Mouse (Mus musculus) cerebellum, postnatal 14 days (tissue): ENCODE data around the gene Tmem135.

Source experiments
- DNase-seq, 2 experiments: peaks; one replicate each; pipeline ENCODE4 v3.0.0; 2021; ENCODE audit warnings: mixed read lengths in 2 of 2

The Tmem135 gene

GRCm38 (mm10) chr7:89242565-89242964 lies 161.5 kb downstream of the Tmem135 start:
- no peak for DNase-seq

DNA sequence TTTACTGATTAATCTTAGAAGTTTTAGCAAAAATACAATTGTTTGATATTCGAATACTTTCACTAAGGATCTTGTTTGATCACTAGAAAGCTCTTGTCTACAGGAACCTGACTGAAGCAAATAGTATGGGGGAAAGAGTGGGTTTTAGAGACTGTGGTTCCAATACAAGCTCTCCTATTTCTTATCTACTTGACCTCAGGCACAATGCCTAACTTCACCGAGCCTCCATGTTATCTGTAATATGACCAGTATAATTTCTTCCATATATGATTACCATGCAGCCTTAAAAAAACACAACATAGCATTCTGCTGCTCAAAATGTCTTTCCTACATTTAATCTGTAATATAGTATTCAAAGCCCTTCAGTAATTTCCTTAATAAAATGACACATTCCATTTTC lies 161.9 kb downstream of the Tmem135 start:
- DNase-seq = no peak

DNA sequence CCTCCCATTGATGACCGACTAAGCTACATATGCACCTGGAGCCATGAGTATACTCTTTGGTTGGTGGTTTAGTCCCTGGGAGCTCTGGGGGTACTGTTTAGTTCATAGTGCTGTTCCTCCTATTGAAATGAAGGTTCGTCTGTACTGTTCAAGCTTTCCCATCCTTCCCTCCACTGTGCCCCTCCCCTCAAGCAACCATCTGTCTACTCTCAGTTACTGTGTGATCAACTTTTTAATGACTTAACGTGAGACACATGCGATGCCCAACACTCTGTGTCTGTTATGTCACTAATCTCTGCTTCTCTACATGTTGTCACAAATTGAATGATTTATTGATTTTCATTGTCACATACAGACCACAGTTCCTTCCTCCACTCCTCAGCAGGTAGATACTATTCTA lies 164.4 kb downstream of the Tmem135 start:
- no peak for DNase-seq

GRCm38 (mm10) chr7:89236592-89236991 lies 167.4 kb downstream of the Tmem135 start:
- DNase-seq = no peak

GRCm38 (mm10) chr7:89235974-89236507 lies 168.0 kb downstream of the Tmem135 start:
- DNase-seq = no peak

GRCm38 (mm10) chr7:89232499-89233145 lies 171.4 kb downstream of the Tmem135 start:
- peak; percentile 71 to 80 for DNase-seq

DNA sequence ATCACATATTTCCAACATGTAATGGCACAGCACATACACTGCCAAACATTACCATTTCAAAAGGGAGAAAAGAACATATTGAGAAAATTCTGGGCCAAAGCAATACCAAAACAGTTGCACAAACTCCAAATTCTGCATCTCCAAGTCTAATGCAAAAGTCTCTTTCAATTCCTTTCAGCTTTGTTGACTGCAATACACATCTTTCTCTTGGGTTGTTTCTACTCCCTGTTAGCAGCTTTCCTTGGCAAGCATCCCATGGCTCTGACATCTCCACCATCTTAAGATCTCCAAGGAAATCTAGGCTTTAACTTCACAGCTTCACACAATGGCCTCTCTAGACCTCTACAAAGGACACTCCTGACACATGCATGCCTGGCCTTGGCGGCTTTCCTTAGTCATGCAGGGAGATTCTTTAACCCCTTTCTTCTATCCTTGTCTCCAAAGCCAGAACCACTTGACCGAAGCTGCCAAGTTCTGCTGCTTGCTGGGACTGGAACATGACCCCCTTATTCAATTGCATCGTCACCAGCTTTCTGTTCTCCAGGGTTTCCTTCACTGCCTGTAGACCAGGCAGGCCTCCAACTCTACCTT lies 172.7 kb downstream of the Tmem135 start:
- peak; percentile 35 to 44 for DNase-seq

GRCm38 (mm10) chr7:89222609-89223008 lies 181.4 kb downstream of the Tmem135 start:
- DNase-seq = no peak

DNA sequence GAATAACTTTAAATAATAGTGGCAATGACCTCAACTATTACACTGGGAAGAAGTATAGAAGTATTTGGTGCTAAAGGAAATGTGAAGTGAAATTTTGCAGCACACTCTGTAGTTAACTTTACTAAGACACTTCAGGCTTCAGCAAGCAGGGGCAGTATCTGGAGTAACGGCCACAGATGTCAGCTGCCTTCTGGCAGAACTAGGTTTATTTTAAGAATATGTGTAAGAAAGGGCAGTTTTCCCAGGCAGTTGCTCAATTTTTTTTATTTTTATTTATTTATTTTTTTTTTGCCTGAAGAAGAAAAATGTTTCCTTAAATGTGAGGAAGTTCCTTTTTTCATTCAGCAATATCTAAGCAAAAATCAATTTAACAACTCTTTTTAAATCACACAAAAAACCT lies 187.4 kb downstream of the Tmem135 start:
- DNase-seq = no peak

- no peak for DNase-seq
Observed at GRCm38 (mm10) chr7:89216118-89216517, 187.9 kb downstream of the Tmem135 start.

- no peak for DNase-seq
Observed at GRCm38 (mm10) chr7:89215714-89216113, 188.3 kb downstream of the Tmem135 start.

GRCm38 (mm10) chr7:89210506-89210905 lies 193.5 kb downstream of the Tmem135 start:
- DNase-seq = no peak

GRCm38 (mm10) chr7:89206165-89206564 lies 197.9 kb downstream of the Tmem135 start:
- no peak for DNase-seq

DNA sequence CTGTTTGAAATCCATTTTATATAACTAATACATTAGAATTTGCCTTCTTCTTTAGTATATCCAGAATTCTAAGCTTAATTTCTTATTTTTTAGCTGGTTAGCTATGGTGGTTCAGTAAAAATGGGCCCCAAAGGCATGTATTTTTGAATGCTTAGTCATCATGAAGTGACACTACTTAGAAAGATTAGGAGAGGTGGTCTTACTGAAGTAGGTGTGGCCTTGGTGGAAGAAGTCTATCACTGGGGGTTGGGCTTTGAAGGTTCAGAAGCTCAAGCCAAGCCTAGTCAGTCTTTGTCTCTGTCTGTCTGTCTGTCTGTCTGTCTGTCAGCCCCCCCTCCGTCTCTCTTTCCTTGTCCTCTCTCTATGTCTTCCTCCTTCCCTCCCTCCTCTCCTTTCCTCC lies 198.6 kb downstream of the Tmem135 start:
- no peak for DNase-seq

GRCm38 (mm10) chr7:89203144-89203543 lies 200.9 kb downstream of the Tmem135 start:
- no peak for DNase-seq

- no peak for DNase-seq
Observed at GRCm38 (mm10) chr7:89201954-89202353, 202.1 kb downstream of the Tmem135 start.

DNA sequence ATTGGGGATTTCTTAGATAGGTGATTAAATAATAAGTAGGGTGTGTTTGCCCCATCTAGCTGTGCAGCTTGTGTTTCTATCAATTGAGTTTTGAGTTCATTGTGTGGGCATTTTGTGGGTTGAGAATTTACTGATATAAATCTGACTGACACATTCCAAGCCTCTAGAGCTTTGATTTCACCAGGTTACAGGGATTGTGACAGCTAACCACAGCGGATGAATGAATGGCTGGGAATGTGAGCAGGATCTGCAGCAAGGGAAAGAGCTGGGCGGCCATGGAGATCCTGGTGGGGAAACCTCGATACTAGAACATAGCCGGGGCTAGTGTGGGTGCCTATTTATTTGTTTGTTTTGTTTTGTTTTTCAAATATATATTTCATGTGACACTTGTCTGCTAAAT lies 205.5 kb downstream of the Tmem135 start:
- DNase-seq = no peak

DNA sequence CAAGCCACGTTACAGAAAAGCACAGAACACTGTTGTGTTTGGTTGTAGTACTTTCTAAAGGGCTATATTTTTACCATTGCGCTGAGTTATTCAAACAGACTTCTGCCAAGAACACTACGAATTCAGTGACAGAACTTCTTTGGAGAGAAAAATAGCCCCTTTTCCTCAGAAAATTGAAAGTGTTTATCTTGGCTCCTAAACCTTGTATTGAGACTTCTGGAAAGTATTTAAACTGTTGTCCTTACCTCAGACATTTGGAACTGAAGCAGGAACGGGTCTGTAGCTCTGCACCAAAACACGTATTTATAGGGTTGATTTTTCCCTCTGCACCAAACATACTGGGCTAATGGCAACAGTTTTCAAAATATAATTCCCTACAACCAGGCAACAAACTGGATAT lies 210.6 kb downstream of the Tmem135 start:
- DNase-seq = no peak

- no peak for DNase-seq
Observed at GRCm38 (mm10) chr7:89183928-89184327, 220.1 kb downstream of the Tmem135 start.

GRCm38 (mm10) chr7:89182943-89183342 lies 221.1 kb downstream of the Tmem135 start:
- DNase-seq = no peak

DNA sequence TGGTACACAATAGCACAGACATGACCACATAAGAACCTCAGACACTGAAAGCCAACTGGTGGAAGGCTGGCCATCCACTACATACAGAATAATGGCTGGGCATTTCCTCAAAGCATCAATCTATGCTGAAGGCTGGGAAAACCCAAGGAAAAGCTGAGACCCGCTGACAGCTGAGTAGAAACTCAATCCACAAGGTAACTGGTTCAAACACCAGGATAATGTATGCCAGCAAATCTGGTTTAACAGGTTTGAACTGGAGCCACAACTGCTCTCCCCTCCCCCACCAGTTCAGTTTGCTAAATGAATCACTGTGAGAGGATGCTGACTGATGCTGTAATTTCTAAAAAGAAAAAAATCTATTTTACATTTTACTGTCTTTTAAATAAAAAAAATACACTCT lies 222.7 kb downstream of the Tmem135 start:
- DNase-seq = no peak

- peak; percentile 29 to 56 for DNase-seq
Observed at GRCm38 (mm10) chr7:89178601-89179000, 225.4 kb downstream of the Tmem135 start.

GRCm38 (mm10) chr7:89177926-89178325 lies 226.1 kb downstream of the Tmem135 start:
- no peak for DNase-seq

DNA sequence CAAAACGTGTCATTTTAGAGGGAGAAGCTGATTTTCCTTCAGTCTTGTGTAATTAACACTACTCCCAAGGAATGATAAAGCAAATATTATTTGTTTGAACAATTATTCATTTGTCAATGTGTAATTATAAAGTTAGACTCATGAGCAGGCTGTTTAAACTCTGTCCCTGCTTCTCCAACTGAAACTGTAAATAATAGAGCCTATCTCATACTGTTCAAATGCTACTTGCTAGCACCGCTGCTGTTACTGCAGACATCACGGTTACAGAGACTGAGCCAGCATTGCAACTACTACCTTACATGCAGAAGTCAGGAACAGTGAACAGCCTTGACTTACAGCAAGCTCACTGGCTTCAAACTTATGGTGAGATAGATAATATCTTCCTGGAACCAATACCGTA lies 229.6 kb downstream of the Tmem135 start:
- DNase-seq = no peak

- DNase-seq = no peak
Observed at GRCm38 (mm10) chr7:89173018-89173417, 231.0 kb downstream of the Tmem135 start.
